Mouse (Mus musculus): ENCODE measurements around the gene Rtn4r.

Rtn4r gene

GRCm38 (mm10) chr16:18125131-18125530 is 2.3 kb upstream of the Rtn4r start:
- DNase-seq: no peak

- DNase-seq: no peak
Observed at GRCm38 (mm10) chr16:18126211-18126610, 1.2 kb upstream of the Rtn4r start.

GRCm38 (mm10) chr16:18127871-18128563 is 575 bp downstream of the Rtn4r start:
- DNase-seq: no peak

GRCm38 (mm10) chr16:18128564-18128935 is 1.1 kb downstream of the Rtn4r start:
- no peak for DNase-seq

DNA sequence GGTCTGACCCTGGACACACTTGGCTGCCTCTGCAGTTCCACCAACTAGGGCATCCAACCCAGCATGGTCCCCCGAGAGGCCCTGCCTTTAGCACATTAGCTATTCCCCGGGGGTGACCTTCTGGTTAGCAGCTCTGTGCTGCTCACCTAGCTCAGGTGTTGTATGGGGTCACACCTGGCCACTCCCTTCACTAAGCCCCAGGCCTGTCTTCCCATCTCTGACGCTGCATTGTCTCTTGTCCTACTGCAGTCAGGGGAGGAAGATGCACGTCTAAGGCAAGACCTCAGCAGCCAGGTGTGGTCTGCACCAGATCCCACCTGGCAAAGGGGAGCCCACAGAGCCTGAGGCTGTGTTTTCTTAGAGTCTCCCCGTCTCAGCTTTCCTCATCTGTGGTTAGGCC is 2.0 kb downstream of the Rtn4r start:
- no peak for DNase-seq

DNA sequence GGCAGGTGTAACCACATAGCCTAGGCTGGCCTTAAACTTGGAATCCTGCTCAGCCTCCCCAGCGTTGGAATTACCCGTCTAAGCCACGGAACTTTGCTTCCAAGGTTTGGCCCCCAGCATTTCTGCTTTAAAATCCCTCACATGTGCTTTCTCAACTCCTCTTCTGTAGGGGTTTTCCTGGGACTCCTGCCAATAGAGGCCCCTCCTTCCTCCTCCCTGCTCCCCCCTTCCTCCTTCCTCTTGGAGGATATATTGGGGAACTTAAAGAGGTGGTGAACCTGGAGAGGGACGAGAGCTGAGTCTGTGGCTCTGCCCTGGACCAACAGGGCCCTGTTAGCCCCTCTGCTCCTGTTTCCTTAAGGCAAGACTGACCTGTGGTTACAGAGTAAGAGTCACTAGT is 2.8 kb downstream of the Rtn4r start:
- DNase-seq: no peak

GRCm38 (mm10) chr16:18130705-18131104 is 3.3 kb downstream of the Rtn4r start:
- no peak for DNase-seq

- DNase-seq: no peak
Observed at GRCm38 (mm10) chr16:18131245-18131939, 4.0 kb downstream of the Rtn4r start.

DNA sequence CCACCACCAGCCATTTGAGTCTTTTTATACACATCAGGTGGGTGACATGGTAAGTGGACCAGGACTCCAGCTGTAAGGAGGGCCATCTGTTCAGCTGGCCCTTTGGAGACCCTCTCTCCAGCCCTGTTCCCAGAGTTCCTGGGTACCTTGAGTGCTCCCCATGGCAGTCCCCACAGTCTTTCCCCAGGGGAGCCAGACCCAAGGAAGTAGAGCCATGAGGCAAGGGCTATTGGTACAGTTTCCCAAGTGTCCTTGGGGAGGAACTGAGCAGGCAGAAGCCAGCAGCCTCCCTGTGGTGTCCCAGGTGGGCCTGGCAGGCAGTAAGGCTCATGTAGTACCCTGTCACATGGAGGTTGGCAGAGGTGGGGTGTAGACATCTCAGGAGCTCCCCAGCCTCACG is 4.6 kb downstream of the Rtn4r start:
- DNase-seq: no peak

DNA sequence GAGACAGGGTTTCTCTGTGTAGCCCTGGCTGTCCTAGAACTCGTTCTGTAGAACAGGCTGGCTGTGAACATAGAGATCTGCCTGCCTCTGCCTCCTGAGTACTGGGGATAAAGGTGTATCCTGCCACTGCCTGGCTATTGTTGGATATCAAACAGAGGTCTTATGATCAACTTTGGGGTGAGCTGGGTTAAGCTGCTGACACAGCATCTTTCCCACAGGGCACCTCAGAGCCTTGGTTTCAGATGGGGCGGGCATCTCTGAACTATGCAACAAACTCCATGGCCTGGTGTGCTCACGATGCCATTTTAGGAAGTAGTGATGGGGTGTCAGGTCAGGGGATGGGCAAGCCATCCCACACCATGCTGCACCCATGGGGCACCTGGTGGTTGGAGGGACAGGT is 5.1 kb downstream of the Rtn4r start:
- DNase-seq: no peak

DNA sequence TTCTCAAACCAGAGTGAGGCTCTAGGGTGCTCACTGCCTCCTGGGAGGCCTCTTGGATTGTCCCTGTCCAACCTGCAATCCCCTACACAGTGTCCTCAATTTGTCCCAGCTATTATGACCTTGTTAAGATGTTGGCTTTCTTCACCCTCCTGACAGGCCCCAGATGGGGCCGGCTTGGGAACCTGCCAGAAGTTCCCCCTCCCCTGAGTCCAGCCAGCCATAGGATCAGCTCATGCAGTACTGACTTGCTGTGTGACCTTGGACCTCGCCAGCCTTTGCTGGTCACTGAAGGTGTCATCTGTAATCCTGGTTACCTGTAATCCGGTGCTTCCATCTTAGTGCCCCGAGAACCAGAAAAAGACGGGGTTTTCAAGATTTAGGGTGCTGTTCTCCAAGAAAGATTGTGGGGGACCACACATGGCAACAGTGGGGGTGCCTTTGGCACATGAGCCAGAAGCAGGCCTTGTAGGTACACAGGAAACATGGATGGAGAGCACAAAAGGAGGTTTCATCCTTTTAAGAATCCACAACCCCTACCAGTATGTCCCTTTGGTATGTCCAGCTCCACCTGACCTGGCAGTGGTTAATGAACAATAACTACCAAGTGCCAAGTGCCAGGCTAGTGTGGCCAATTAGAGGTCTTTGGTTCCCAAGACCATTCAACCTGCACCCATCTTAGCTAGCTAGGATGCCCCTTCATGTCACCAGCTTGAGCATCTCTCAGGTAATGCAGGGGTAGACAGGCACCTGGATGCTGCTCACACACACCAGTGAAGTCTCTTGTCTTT is 5.9 kb downstream of the Rtn4r start:
- DNase-seq: no peak

DNA sequence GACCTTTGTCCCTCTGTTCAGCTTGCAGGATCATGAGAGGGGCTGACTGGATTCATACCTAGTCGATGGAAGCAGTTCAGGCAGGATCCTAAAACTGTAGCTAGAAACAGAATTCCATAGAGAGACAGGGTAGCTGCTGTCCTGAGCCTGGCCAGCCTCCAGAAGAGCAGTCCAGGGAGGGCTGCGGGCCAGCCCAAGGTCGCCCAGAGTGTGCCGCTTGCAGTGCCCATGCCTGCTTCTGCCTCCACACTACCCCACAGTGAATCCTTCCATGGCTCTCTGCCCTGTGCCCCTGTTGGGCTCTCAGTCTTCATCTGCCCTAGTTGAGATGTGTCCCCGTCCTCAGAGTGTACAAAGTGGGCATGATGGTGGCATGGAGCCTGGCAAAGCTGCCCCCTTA is 7.8 kb downstream of the Rtn4r start:
- DNase-seq: no peak

DNA sequence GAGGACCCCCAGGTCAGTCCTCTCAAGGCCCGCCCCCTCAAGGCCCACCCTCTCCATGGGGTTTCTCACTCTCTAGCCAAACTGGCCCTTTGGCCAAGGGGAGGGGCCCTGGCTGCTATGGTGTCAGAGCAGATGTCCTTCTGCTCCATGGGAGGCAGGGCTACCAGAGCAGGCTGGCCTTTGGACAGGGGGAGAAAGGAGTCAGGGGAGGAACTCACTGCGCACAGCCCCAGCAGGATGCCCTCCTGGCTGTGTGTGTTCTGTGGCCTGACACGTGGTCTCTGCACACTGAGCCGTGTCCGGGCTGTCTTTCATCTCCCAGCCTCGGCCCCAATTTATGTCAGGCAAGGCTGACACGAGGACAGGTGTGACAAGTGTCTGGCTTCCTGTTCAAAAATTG is 8.6 kb downstream of the Rtn4r start:
- DNase-seq: no peak

DNA sequence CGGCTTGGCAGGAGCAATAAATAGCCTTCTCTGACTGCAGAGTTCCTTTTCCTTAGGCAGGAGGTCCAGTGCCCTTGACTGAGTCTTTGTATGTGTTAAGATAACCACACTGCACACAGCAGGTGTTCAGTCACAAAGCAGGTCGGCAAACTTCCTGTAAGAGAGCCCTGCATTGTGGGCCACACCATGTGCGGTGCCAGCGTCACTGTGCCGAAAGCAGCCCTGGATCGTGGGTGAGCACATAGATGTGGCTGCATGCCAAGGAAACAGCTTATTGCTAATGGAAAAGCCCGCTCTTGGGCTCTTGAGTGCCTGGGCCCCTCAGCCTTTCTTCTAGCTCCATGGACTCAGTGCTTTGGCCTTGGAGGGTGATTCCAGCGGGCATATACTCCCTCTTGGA is 16.8 kb downstream of the Rtn4r start:
- no peak for DNase-seq

- DNase-seq: no peak
Observed at GRCm38 (mm10) chr16:18145341-18145867, 18.0 kb downstream of the Rtn4r start.

DNA sequence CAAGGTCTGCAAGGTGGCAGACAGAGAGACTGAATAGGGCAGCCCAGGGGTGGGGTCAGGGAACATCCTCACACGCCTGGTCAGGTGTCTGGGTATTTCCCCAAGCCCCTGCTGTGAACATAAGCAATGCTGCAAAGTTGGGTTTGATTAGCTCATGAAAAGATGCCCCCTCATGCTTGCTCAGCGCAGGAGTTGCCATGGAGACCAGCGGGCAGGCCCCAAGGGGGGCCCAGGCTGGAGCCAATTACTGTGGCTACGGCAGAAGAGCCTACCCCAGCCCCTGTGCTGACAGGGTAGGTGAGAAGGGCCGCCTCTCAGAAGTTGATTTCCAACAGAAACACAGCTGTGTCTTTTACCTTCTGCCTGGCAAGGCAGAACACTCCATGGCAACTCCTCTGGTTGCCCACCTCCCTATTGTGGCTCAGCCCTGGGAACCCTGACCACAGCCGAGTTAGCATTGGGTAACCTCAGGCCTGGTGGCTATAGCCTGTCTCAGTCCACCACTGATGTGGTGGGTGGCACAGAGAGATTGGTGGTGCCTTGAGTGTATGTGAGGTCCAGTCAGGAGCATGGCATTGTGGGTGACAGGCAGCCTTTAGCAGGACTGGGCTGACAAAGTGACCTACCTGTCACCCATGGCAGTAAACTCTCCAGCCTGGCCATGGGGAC is 20.9 kb downstream of the Rtn4r start:
- no peak for DNase-seq

GRCm38 (mm10) chr16:18149205-18149604 is 21.8 kb downstream of the Rtn4r start:
- DNase-seq: no peak

GRCm38 (mm10) chr16:18152189-18152588 is 24.7 kb downstream of the Rtn4r start:
- DNase-seq: no peak

DNA sequence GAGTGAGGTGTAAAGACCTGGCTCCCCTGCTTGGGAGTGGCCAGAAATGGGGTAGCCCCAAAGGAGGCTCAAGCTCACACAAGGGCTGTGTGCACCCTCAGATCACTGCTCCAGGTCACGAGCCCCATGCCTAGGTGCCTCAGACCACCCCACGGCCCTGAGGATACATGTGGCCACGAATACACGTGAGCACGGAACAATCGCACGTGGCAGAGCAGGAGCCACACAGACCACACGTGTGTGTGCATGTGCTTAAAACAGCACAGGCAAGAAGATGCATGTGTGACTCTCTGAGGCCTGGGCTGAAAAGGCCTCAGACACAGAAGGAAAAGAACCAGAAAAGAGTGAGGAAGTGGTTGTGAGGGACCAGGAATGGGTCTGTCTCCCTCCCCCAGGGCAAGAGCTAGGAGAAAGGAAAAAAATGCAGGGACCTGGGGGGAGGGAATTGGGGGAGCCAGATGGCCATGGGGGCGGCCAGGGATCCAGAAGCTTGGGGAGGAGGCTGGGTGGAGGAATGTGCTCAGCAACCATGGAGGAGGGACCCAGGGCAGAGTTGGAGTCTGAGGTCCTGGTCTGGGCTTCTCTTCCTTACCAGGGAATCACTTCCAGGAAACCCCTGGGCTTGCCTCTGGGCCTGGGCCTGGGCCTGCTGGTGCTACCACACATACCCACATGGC is 25.5 kb downstream of the Rtn4r start:
- no peak for DNase-seq

DNA sequence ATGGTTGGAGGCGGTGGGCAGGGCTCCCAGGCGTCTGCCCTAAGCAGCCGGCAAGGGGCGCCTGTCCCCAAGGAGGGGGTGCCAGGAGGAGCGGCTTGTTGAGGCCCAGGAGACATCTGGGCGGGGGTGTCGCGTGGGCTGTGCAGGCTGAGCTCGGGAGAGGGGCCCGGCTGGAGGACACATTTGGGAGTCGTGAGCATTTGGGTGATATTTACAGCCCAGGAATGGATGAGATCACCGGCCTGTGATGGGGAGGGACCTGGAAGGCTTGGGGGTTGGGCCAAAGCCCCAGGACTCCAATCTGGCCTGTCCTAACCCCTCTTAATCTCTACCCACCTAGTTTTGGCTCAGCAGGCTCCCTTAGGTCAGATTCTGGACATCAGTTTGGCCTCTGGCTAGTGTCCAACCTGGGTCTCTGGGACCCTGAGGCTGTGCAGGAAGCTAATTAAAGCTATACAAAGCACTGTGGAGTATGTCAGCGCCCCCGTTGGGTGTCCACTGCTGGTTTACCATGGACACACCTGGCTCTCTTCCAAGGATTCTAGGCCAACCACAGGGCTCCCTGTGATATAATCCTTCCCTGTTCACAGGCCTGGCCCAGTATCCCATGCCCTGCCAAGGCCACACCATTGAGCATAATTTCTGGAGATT is 27.2 kb downstream of the Rtn4r start:
- DNase-seq: peak; percentile 92

DNA sequence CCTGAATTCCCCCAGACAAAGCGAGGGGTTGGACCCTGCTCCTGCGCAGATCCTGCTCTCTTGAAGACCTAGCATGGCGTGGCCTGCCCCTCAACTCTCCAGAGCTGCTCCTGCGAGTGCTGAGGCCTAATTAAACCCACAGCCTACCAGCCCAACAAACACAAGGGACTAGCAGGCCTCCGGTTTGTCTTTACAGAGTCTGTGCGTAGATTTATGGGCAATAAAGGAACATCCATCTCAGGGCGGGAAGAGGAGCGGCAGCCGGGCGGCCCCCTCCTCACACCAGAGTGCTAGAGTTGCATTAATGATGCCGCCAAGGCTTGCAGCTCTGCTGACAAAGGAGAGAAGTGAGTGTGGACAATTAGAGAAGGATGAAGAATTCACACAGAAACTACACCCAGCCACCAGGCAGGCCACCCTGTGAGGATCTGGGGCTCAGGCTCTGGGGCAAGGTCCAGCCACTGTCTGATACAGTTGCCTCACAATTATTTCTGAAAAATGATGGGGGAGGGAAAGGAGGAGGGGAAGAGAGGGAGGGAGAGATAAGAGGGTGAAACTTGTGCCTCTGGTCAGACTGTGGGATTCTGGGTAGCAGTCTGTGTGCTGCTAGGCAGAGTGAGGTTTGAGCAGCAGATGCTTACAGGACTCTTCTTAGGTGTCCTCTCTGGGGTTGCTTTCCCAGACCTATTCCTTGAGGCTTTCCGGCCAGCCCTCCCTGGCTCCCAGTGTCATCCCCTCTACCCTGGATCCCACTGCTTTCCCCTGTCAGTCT is 29.3 kb downstream of the Rtn4r start:
- DNase-seq: no peak
